Mouse (Mus musculus) left cerebral cortex, adult 11 months (tissue): Measurements from ENCODE around the gene Fn3k.
A peak's percentile ranks its signal among the peaks of the same experiment; 100 is the strongest.

Experiments used
- DNase-seq: peaks from one replicate; pipeline ENCODE4 v3.0.0; 2022; ENCODE audit warnings: low spot score

Gene Fn3k

DNA sequence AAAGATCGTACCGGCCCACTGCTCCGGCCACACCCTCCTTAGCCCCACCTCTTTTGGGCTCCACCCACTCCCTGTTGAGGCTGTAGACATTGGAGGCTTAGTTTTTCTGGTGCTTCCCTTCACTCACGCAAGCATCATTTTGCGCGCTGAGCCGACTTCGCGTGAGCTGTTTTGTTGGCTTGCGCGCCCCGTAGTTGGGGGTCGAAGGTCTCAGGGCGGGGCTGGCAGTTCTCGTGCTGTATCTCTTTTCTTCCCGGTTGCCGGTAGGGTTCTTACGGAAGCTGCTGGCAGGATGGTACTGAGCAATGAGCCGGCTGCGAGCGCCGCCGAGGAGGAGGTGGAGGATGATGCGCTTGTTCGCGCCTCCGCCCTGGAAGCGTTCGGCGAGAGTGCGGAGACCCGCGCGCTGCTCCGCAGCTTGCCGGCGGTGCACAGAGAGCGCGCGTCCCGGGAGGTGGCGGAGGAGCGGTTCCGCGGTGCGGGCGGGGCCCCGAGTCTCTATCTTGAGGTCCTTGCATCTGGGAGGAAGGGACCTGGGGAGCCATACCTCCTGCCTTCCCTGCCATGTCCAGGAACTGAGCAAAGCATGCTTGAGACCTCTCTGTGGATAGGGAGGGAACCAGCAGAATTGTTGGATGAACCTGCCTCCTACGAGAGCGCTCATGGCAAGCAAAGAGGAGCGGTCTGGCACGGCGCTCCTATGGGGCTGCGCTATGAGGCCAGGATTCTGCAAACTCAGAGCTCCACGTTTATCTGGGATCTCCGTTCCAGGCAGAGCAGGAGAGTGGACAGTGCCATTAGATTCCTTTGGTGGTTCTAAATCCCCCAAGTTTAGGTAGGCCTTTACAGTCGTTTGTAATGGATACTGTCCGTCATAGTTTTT is 17.3 kb downstream of the Fn3k start, which contains the start of gene Tbcd:
TSS of gene Tbcd (plus strand) at position 197 of the 883 bp plus-strand sequence.
- peak; percentile 93 for DNase-seq

DNA sequence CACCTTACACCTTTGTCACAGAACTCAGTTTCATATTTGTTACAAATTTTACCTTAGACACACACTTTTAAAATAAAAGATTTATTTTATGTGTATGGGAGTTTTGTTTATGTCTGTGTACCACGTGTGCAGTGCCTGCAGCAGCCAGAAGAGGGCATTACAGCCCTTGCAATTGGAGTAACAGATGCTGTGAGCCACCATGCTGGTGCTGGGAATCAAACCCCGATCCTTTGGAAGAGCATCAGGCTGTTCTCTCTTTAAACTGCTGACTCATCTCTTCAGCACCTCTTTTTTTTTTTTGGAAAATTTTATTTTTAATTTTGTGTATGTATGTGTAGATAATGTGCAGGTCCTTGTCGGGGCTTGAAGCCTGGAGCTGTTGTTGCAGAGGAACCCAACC is 23.2 kb downstream of the Fn3k start:
- no peak for DNase-seq

DNA sequence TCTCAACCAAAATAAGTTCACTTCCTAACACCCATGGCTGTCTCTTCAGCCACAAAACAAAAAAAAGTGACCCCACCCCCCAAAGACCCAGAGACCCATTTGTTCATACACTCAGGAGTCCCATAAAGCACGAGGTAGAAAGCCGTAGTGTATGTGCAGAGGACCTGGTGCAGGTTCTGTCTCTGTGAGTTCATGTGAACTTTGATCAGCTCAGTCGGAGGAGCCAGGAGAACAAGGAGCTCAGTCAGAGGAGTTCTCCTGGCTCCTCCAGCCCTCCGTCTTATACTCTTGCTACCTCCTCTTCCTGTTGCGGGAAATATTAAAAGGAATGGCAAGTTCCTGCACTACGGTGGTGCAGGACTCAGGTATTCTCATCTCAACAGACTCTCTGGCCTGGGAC is 32.7 kb downstream of the Fn3k start:
- DNase-seq = no peak

DNA sequence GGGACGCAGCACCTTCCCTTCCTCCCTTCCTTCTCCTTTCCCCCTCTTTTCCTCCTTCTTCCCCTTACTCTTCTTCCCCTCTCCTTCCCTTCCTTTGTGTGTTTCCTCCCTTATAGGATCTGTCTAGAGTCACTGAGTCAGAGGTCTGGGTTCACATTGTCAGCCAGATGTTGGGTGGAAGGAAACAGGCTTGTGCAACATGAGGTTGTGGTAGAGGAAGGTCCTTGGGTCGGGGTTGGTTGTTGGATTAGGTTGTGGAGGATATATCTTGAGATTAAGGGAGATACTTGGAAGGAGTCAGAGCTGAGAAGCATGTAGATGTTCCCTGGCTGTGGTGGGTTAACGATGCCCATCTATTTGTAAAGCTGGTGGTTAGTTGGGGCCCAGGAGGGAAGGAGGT is 40.1 kb downstream of the Fn3k start:
- no peak for DNase-seq

DNA sequence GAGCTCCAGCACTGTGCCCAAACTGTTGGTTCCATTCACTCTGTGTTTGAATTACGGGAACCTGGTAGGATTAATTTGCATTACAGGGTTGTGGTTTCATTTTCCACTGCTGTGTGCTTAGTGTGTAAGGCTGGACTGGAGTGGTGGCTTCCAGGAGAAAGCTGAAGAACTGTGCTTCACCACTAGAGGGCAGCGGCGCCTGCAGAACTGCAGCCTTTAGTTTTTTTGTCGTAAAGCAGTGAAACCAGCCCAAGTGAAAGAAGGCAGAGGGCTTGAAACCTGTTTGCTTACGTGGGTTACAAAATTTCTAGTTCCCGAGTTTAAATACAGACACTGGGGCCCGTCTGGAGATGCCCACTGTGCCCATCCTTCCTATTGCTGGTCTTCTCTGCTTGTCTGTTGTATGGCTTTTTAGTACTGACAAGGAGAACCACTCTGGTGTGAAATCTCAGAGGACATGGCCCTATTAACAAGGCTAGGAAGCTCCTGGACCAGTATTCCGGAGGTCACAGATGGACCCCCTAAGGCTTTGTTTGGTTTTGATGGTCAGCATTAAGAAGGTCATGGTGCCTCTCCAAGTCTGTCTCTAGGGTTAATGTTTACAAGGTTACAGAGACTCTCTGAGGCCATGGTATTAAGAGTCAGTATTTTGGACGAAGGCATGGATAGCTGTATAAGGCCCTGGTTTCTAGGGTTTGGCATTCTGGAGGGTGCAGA is 41.1 kb downstream of the Fn3k start:
- DNase-seq = peak; percentile 40

DNA sequence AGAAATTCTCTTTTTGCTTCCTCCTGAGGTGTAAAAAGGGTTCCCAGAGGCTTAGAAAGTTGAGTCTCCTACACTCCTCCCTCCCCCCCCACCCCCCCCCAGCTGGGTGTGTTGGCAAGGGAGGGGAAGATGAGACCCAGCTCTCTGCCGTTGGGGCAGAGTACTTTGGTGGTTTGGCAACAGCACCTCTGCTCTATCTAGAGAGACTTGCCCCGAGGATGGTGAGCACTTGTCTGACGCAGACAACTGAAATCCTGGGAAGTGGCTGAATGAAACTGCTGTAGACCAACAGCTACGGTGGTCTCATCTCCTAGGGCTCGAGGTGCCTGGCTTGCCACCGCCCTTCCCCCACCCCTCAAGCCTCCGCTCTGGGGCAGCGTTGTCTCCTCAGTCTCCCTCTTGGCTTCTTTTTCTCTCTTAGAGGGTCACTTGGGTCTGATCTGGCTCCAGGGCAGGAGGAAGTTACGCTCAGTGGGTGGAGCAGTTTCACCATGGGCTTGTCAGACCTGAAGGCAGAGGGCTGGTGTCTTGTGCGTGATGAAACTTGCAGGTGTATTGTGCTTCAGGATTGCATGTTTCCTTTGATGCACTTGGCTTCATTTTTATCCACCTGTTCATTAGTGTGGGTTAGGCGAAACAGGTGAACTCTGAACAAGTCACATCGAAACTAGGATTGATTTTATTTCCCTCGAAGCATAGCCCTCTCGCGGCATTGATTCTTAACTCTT is 44.9 kb downstream of the Fn3k start:
- no peak for DNase-seq

DNA sequence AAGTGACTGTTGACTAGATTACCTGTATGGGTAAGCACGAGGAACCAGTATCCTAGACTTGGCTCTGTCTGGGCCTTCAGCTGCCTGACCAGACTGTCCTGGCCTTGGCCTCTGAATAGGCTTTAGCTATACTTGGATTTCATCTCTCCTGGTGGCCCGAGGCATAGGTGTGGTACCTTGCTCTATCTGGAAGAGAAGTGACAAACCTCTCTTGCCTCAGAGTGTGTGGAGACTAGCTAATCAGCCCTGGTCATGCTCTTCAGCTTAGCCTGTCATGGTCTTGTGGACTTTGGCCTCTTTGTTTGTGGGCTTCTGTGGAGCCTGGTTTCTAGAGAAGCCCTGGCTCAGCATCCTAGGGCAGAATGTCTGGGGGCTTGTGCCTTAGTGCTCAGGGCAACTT is 46.4 kb downstream of the Fn3k start:
- DNase-seq = no peak

DNA sequence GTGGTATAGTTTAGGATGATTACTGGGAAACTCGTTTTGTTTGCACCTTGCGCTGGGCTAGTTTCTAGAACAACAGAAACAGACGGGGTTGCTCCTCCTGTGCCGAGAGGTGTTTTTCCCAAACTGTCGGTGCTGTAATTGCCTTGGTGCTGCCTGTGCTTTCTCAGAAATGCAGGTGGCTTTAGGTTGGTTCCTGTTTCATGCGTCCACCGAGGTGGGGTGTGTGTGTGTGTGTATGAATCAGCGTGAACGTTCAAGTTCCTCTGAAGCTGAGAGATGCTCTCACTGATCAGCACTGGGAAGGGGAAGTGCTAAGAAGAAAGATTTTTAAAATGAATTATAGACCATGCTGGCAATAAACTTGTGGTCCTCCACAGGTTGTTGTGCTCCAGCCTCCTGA is 51.2 kb downstream of the Fn3k start:
- no peak for DNase-seq

DNA sequence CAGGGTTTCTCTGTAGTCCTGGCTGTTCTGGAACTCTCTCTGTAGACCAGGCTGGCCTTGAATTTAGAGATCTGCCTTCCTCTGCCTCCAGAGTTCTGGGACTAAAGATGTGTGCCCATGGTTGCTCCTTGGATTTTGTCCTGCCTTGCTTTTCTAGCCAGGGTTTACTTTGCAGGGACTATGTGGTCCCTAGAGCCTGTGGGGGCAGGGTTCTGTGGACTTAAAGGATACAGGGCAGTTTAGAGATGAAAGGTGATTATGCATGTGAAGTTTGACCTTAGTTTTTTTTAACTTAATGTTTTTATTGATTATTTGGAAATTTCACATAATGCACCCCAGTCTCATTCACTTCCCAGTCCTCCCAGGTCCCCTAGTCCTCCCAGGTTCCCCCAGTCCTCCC is 55.9 kb downstream of the Fn3k start:
- no peak for DNase-seq
